Mouse (Mus musculus): Measurements from ENCODE around the gene Nfxl1. TPM values are rescaled to one million over a fixed set of nuclear protein-coding genes. Genes with fewer than 3 reads are reported as not detected.

Gene Nfxl1
- total and polyA plus RNA-seq, 3 experiments, result 2.6 to 6.2 (median 5.8) TPM

- no peak for DNase-seq
- no peak overlapping the region for H3K27ac ChIP-seq
- 53% methylated on average over 12 of the region's 12 CpGs for WGBS
- H3K9ac ChIP-seq (ENCODE audit: low read depth, low read length), result no peak overlapping the region
- no peaks in the 10 kb centered on the region for H3K4me1 ChIP-seq (ENCODE audit: control insufficient read depth, insufficient read depth, low read length)
- peaks cover 12% of the 10 kb centered on the region for H3K36me3 ChIP-seq (ENCODE audit: control insufficient read depth, insufficient read depth, low read length)
- H3K4me3 ChIP-seq, result no peak overlapping the region
- no peak for TF ChIP-seq POLR2A (IDR thresholded peaks at IDR 0.05; ENCODE audit: insufficient read depth, low read depth, low read length)
- no peak for TF ChIP-seq EP300 (IDR thresholded peaks at IDR 0.05; ENCODE audit: insufficient read depth, low read depth, low read length)
- no peak for TF ChIP-seq CTCF (IDR thresholded peaks at IDR 0.05)
- H3K27me3 ChIP-seq (ENCODE audit: control insufficient read depth, insufficient read depth, low read length), result no peaks in the 10 kb centered on the region
- no peaks in the 10 kb centered on the region for H3K79me2 ChIP-seq (replicated peaks; ENCODE audit: control insufficient read depth, insufficient read depth, low read length)
- intact Hi-C loops (cut with DNase I), result no loop called here
Measured at GRCm38 (mm10) chr5:72472317-72473009, 87.0 kb downstream of the Nfxl1 start.

- TF ChIP-seq EP300 (IDR thresholded peaks at IDR 0.05; ENCODE audit: insufficient read depth, low read depth, low read length), result no peak
- no peak for TF ChIP-seq POLR2A (IDR thresholded peaks at IDR 0.05; ENCODE audit: insufficient read depth, low read depth, low read length)
- no peak for TF ChIP-seq CTCF (IDR thresholded peaks at IDR 0.05)
- DNase-seq, result no peak
- intact Hi-C loops (cut with DNase I), result no loop called here
- Histone ChIP-seq H3K4me1 (ENCODE audit: control insufficient read depth, insufficient read depth, low read length) (no peaks in the 10 kb centered on the region), H3K4me3 (no peak overlapping the region), H3K27me3 (ENCODE audit: control insufficient read depth, insufficient read depth, low read length) (no peaks in the 10 kb centered on the region), H3K9ac (ENCODE audit: low read depth, low read length) (no peak overlapping the region), H3K36me3 (ENCODE audit: control insufficient read depth, insufficient read depth, low read length) (peaks cover 12% of the 10 kb centered on the region), H3K27ac (no peak overlapping the region), H3K79me2 (replicated peaks; ENCODE audit: control insufficient read depth, insufficient read depth, low read length) (no peaks in the 10 kb centered on the region; the same call in 1 of the 2 replicates)
- WGBS, result 75% methylated on average over 7 of the region's 7 CpGs
Measured at GRCm38 (mm10) chr5:72471746-72472145, 87.7 kb downstream of the Nfxl1 start.

- no peak overlapping the region for H3K4me3 ChIP-seq
- H3K27ac ChIP-seq, result no peak overlapping the region
- H3K36me3 ChIP-seq (ENCODE audit: control insufficient read depth, insufficient read depth, low read length), result no peaks in the 10 kb centered on the region; the same call in 1 of the 2 replicates
- H3K79me2 ChIP-seq (replicated peaks; ENCODE audit: control insufficient read depth, insufficient read depth, low read length), result no peaks in the 10 kb centered on the region; the same call in 1 of the 2 replicates
- DNase-seq, result no peak
- no peak overlapping the region for H3K9ac ChIP-seq (ENCODE audit: low read depth, low read length)
- whole genome bisulfite sequencing, result 76% methylated on average over 3 of the region's 3 CpGs
- no peaks in the 10 kb centered on the region for H3K4me1 ChIP-seq (ENCODE audit: control insufficient read depth, insufficient read depth, low read length)
- no peaks in the 10 kb centered on the region for H3K27me3 ChIP-seq (ENCODE audit: control insufficient read depth, insufficient read depth, low read length)
- intact Hi-C loops (cut with DNase I), result no loop called here
- TF ChIP-seq CTCF (IDR thresholded peaks at IDR 0.05) (no peak), POLR2A (IDR thresholded peaks at IDR 0.05; ENCODE audit: insufficient read depth, low read depth, low read length) (no peak), EP300 (IDR thresholded peaks at IDR 0.05; ENCODE audit: insufficient read depth, low read depth, low read length) (no peak)
Measured at GRCm38 (mm10) chr5:72464932-72465331, 94.6 kb downstream of the Nfxl1 start.

Other genes starting within 250 kb of the Nfxl1 start
- 100 to 1,000 TPM; 121 to 173 TPM for gene Corin, start 55.2 kb downstream of the Nfxl1 start, total RNA-seq (2021)
- 42.3 and 96.3 TPM in 2 replicates for gene Corin, start 55.2 kb downstream of the Nfxl1 start, polyA plus RNA-seq (2012; rRNA removed)
- not detected for gene Zar1, start 21.6 kb upstream of the Nfxl1 start, total RNA-seq (2021)
- gene Zar1, start 21.6 kb upstream of the Nfxl1 start, polyA plus RNA-seq (2012; rRNA removed), result not detected in 2 replicates
- not detected for gene Gm5868, start 27.9 kb upstream of the Nfxl1 start, total RNA-seq (2021)
- gene Gm5868, start 27.9 kb upstream of the Nfxl1 start, polyA plus RNA-seq (2012; rRNA removed), result not detected in 2 replicates
- not detected for gene Cnga1, start 84.6 kb upstream of the Nfxl1 start, total RNA-seq (2021)
- not detected in 2 replicates for gene Cnga1, start 84.6 kb upstream of the Nfxl1 start, polyA plus RNA-seq (2012; rRNA removed)
- not detected for gene Nipal1, start 88.1 kb upstream of the Nfxl1 start, total RNA-seq (2021)
- not detected in 2 replicates for gene Nipal1, start 88.1 kb upstream of the Nfxl1 start, polyA plus RNA-seq (2012; rRNA removed)
- gene Txk, start 193.1 kb upstream of the Nfxl1 start, total RNA-seq (2021), result under 1 TPM; 0.10 to 0.30 TPM
- gene Txk, start 193.1 kb upstream of the Nfxl1 start, polyA plus RNA-seq (2012; rRNA removed), result 0.12 and 0.18 TPM in 2 replicates

Data from heart, adult 2 months (tissue).